Mouse (Mus musculus): Measurements from ENCODE around the gene Stk11ip.

- TF ChIP-seq CTCF (IDR thresholded peaks at IDR 0.05; ENCODE audit: low read depth) (peak; percentile 56), EP300 (IDR thresholded peaks at IDR 0.05; ENCODE audit: low read depth) (no peak)
Measured at GRCm38 (mm10) chr1:75477264-75477965, 43.9 kb upstream of the Stk11ip start.

All from heart, postnatal 0 days (tissue).